Mouse (Mus musculus): ENCODE data around the gene Sox11.

GRCm38 (mm10) chr12:27309969-27310368 lies 32.4 kb downstream of the Sox11 start:
- TF ChIP-seq FLI1 (IDR thresholded peaks at IDR 0.05; ENCODE audit: low read length): no peak
- TF ChIP-seq GATA1 (IDR thresholded peaks at IDR 0.05; ENCODE audit: borderline replicate concordance, low read length): no peak
